Mouse (Mus musculus) cerebellum, adult 2 months (tissue): ENCODE measurements at regions not wholly inside any gene's neighbourhood (a gene's known extent, or its start where the extent isn't known, plus 50 kb on each side); places are given as distances from the start of the nearest gene placed in this dataset.

Experiments
- CTCF ChIP-seq: fragments of 200-500 bp; IDR thresholded peaks from 2 replicates; pipeline ENCODE4 v1.5.1; 2011; ENCODE audit warnings: low read depth, mild to moderate bottlenecking, control low read depth, low read length, moderate library complexity, borderline replicate concordance; ENCODE audit not compliant: insufficient read depth
- POLR2A ChIP-seq: fragments of 200-500 bp; IDR thresholded peaks from 2 replicates; pipeline ENCODE4 v1.6.1; 2011; ENCODE audit warnings: low read length, control low read depth, borderline replicate concordance; ENCODE audit not compliant: insufficient read depth

- TF ChIP-seq POLR2A (no peak), CTCF (no peak)
Measured at GRCm38 (mm10) chr1:168582434-168582833, 150.4 kb upstream of the Pbx1 start.
